Mouse (Mus musculus) forebrain, embryonic 10.5 days (tissue): ENCODE measurements around the gene Naa20. TPM values are rescaled to one million over a fixed set of nuclear protein-coding genes. Genes with fewer than 3 reads are reported as not detected.

Source experiments
- DNase-seq: peaks from one replicate; pipeline ENCODE4 v3.0.0-alpha.2; 2017; ENCODE audit warnings: low spot score; ENCODE audit errors: extremely low spot score
- H3K27ac ChIP-seq: fragments of 300-500 bp; sonication (generic); 2 replicates; pipeline ENCODE4 v1.5.1; 2016; ENCODE audit warnings: mild to moderate bottlenecking
- H3K27me3 ChIP-seq: fragments of 300-500 bp; sonication (generic); 2 replicates; pipeline ENCODE4 v1.6.1; 2016; ENCODE audit warnings: mild to moderate bottlenecking; ENCODE audit not compliant: poor library complexity, severe bottlenecking
- H3K36me3 ChIP-seq: fragments of 300-500 bp; sonication (generic); replicated peaks from 2 replicates; pipeline ENCODE4 v1.6.1; 2016; ENCODE audit warnings: mild to moderate bottlenecking, moderate library complexity
- H3K4me1 ChIP-seq: fragments of 300-500 bp; sonication (generic); 2 replicates; pipeline ENCODE4 v1.6.1; 2016
- H3K4me3 ChIP-seq: fragments of 300-500 bp; sonication (generic); 2 replicates; pipeline ENCODE4 v1.5.1; 2016; ENCODE audit warnings: mild to moderate bottlenecking, moderate library complexity
- H3K9me3 ChIP-seq: fragments of 300-500 bp; sonication (generic); 2 replicates; pipeline ENCODE4 v1.6.1; 2016; ENCODE audit warnings: mild to moderate bottlenecking, moderate library complexity
- WGBS: fragments of 180-500 bp; shearing (Covaris S2); methylation state at CpG from one replicate; pipeline ENCODE4 v1.1.7; 2016; 5-methylcytosine and 5-hydroxymethylcytosine counted together
- polyA plus RNA-seq: library from polyadenylated mRNA; unstranded; fragments of >200 nt; fragmentation: Nextera tagmentation; extraction: Ambion mirVana; gene quantifications from 2 replicates; pipeline ENCODE4 v1.2.1, GENCODE M21; 2016

Gene Naa20
- polyA plus RNA-seq, 1 experiment from 2014 or later = 155 TPM

DNA sequence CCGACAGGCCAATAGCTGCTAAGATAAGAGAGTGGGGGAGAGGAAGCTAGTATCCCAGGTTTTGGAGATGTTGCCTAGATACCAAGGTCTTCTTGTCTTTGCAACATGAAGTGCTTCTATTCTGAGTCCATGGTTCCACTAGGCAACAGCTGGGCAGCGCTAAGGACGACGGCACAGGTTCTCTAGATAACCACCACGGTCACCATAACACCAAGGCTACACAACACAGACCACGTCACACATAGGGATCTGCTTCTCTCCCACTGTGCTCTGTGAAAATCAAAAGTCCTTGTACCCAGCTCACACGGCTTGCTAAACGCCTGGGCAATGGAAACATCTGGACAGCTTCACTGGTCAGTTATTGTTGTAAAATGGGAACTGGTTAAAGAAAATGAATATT is 35.1 kb downstream of the Naa20 start:
- Histone ChIP-seq H3K27ac (no peak overlapping the region), H3K9me3 (no peaks in the 10 kb centered on the region)
- WGBS = 89% methylated on average over 8 of the region's 8 CpGs

DNA sequence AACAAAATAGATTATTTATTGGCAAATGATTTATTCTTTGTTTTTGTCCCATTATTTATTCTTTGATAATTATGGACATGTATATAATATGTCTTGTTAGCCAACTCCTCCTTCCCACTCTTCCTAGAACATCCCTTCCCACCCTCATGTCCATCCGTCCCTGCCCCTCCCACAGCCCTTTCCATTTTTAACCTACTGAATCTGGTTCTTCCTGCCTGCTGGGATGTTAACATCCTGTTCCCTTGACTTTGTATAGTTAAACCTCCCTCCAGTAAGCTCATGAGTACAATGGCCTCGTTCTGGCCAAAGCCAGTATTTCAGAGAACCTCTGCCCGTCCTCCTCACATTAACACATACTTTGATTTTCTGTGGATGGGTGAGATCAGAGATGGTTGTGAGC is 39.5 kb downstream of the Naa20 start:
- no peaks in the 10 kb centered on the region for H3K9me3 ChIP-seq
- no peak for DNase-seq
- no peak overlapping the region for H3K4me3 ChIP-seq
- H3K36me3 ChIP-seq = no peaks in the 10 kb centered on the region
- peaks cover 5% of the 10 kb centered on the region; the same call in 1 of the 2 replicates for H3K4me1 ChIP-seq
- no peak overlapping the region for H3K27ac ChIP-seq
- H3K27me3 ChIP-seq = no peaks in the 10 kb centered on the region
- 74% methylated on average over 3 of the region's 3 CpGs for WGBS

More for the DNA sequence above, 35.1 kb downstream of the Naa20 start:
- Histone ChIP-seq H3K4me3 (no peak overlapping the region), H3K4me1 (peaks cover 10% of the 10 kb centered on the region), H3K27me3 (no peaks in the 10 kb centered on the region), H3K36me3 (peaks cover 8% of the 10 kb centered on the region)
- DNase-seq = no peak

DNA sequence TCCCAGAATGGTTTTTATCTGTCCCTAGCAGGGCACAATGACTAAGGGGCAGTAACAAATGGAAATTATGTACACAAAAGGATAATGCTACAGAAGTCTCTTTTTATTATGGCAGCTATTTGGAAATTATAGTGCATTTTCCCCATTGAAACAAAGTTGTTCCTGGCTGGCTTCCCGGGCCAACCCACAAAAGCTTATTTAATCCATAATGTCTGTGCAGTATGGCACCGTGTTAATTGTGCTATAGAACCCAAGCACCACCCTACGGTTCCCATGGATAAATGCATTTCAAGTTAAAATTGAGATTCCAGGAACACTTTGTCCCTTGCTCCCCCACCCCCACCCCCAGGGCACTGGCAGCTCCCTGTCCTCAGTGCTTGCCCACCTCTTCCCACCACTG is 42.4 kb downstream of the Naa20 start:
- H3K27ac ChIP-seq = no peak overlapping the region
- DNase-seq = no peak
- no peaks in the 10 kb centered on the region for H3K36me3 ChIP-seq
- H3K27me3 ChIP-seq = no peaks in the 10 kb centered on the region
- no peak overlapping the region for H3K4me3 ChIP-seq
- peaks cover 19% of the 10 kb centered on the region for H3K4me1 ChIP-seq
- whole genome bisulfite sequencing = 83% methylated on average over 3 of the region's 3 CpGs
- no peaks in the 10 kb centered on the region for H3K9me3 ChIP-seq

DNA sequence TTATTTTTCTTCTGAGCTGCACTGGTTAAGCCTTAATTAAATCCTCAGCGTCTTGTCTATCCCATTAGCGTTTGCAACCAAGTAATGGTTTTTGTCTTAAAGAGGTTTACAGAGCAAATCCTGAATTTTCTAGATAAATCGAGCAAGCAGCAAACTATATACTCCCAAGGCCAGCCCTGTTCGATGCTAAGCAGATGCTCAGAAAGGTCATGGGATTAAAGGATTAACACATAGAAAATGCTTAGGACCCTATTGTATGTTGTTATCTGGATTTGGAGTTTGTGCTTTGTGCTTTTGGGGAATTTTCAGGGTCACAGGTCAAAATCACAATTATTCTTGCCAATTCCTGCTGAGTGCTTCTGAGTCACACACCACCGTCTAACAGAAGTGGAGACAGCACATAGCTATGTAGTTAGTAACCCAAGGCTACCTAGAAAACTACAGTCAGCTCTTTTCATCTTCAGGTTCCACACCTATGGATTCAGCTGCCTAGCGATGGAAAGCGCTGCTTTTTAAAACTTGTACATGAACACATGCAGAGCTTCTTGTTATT is 46.6 kb downstream of the Naa20 start:
- H3K9me3 ChIP-seq = no peaks in the 10 kb centered on the region
- no peaks in the 10 kb centered on the region for H3K36me3 ChIP-seq
- WGBS = 49% methylated on average over 7 of the region's 7 CpGs
- peaks cover 25% of the 10 kb centered on the region for H3K27me3 ChIP-seq
- no peak for DNase-seq
- H3K4me3 ChIP-seq = no peak overlapping the region
- peaks cover 29% of the 10 kb centered on the region for H3K4me1 ChIP-seq
- no peak overlapping the region; the same call in 1 of the 2 replicates for H3K27ac ChIP-seq

DNA sequence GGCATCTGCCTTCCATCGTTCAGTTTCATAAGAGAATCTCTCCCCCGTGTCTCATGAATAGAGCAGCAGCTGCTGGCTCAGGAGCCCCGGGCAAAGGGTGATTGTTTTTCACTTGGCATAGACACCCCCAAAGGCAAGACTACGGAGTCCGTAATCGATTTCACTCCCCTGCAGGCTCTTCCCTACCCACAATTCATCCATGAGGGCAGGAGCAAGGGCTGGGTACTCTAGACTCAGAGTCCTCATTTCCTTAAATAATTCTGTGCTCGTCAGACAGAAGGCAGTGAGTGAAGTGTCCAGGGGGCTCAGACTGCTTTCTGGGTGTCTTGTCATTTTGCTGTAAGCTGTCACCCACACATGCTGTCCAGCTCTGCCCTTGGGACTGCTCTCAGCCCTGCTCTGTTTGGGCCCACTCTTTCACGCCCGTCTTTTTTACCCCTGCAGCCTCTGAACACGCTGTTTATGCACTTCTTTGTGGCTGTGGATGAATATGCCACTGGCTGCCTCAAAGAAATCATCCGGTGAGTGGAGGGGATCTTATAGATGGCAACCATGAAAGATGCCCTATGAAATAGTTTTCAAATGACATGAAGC is 47.7 kb downstream of the Naa20 start:
- 55% methylated on average over 11 of the region's 11 CpGs for WGBS
- no peak for DNase-seq
- no peak overlapping the region for H3K4me3 ChIP-seq
- peaks cover 26% of the 10 kb centered on the region for H3K27me3 ChIP-seq
- H3K4me1 ChIP-seq = peaks cover 29% of the 10 kb centered on the region
- H3K36me3 ChIP-seq = no peaks in the 10 kb centered on the region
- H3K9me3 ChIP-seq = no peaks in the 10 kb centered on the region
- H3K27ac ChIP-seq = peak overlapping the region; percentile 66

DNA sequence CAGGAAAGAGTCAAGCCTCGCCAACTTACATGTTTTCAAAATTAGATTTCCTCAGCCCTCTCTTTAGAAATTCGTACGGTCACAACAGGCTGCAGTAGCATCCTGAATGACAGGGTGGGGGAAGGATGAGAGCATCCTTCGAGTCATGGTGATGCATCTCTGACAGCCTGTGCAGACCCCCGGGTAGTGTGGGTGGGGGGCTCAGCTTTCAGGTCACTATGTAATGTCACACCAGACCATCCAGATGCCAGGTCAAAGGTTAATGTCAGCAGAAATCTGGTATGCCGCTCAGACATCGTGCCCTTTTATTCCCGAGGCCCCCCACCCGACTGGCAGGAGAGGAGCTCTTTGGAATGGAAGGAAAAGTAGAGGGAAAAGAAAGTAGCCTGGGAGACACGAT is 48.3 kb downstream of the Naa20 start:
- Histone ChIP-seq H3K36me3 (no peaks in the 10 kb centered on the region), H3K4me1 (peaks cover 29% of the 10 kb centered on the region), H3K27ac (0 out of 2 replicates have a peak overlapping the region, but pooled peaks have one; percentile 40), H3K27me3 (peaks cover 32% of the 10 kb centered on the region), H3K4me3 (no peak overlapping the region), H3K9me3 (no peaks in the 10 kb centered on the region)
- no peak for DNase-seq
- WGBS = 31% methylated on average over 10 of the region's 10 CpGs

DNA sequence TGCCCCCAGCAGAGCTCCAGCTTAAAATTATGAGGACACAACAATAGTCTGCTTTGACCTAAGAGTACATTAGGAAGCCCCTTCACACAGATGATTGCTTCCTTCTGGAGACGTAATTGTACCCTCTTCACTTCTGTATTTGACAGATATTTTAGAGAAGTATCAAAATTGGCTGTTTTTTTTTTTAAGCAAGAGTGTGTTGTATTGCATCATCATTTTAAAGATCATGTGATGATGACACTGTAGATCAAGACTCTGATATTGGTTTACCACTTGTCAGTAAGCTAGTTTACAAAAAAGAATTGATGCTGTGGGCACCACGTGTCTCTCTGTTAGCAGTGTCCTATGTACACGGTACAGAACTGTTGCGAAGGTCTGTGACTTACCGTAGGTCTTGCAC is 50.8 kb downstream of the Naa20 start:
- H3K27me3 ChIP-seq = peaks cover 46% of the 10 kb centered on the region

DNA sequence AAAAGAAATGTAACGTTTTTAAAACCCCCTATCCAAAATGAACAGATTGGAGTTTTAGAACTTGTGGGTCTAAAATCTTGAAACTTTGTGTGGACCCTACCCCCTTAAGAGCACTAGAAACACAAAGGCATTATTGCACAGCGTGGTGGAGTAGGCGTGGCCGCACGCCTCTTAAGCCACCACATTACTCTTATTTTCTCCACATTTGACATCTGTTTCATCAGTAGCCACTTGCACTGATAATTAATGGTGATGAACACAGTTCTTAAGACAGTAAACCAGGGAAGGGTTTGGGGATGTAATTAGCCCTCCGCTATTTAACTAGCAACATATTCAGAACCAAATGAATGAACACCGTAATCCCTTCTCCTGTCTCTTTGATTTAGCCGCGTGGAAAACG is 53.9 kb downstream of the Naa20 start:
- Histone ChIP-seq H3K4me1 (peaks cover 21% of the 10 kb centered on the region), H3K9me3 (no peaks in the 10 kb centered on the region), H3K27me3 (peaks cover 50% of the 10 kb centered on the region), H3K4me3 (no peak overlapping the region), H3K27ac (no peak overlapping the region), H3K36me3 (no peaks in the 10 kb centered on the region)
- WGBS = 47% methylated on average over 10 of the region's 10 CpGs
- no peak for DNase-seq

More for the DNA sequence above, 50.8 kb downstream of the Naa20 start:
- H3K9me3 ChIP-seq = no peaks in the 10 kb centered on the region
- 92% methylated on average over 5 of the region's 5 CpGs for WGBS
- H3K27ac ChIP-seq = no peak overlapping the region
- H3K4me3 ChIP-seq = no peak overlapping the region
- no peak for DNase-seq
- peaks cover 39% of the 10 kb centered on the region for H3K4me1 ChIP-seq
- H3K36me3 ChIP-seq = no peaks in the 10 kb centered on the region

DNA sequence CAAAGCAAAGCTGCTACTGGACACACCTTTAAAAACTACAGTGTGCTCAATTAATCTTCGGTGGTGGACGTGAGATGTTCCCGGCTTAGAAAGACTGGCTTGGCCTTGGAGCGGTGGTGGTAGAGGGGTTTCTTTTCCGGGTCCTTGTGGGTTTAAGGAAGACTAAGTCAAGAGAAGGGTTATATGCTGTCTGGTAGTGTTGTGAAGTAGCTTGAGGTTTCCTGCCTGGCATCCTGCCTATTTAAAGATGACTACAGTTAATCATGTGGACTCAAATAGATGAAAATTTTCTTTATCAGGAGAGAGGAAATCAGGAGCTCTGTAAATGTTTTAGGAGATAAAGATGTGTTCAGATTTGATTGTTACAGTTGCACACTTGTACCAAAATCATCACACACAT is 54.4 kb downstream of the Naa20 start:
- no peaks in the 10 kb centered on the region for H3K9me3 ChIP-seq
- H3K36me3 ChIP-seq = no peaks in the 10 kb centered on the region
- WGBS = 38% methylated on average over 5 of the region's 5 CpGs
- peaks cover 21% of the 10 kb centered on the region for H3K4me1 ChIP-seq
- H3K27ac ChIP-seq = no peak overlapping the region
- peaks cover 50% of the 10 kb centered on the region for H3K27me3 ChIP-seq
- no peak for DNase-seq
- no peak overlapping the region for H3K4me3 ChIP-seq

DNA sequence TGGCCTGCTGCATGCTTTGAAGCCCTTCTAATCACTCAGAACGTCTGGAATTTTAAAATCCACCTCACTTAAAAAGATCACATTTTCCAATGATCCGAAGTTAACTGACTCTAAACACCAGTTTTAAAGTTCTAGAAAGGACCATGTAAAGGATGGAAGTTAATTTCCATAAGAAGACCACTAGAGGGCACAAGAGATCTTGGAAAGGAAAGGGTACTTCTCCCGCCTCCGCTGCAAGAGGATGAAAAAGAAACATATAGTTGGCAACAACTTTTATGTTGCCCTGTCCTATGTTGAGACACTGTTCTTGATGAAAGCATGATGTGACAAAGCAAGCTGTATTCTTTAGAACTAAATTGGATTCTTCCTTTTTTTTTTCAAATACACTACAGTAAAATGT is 55.6 kb downstream of the Naa20 start:
- Histone ChIP-seq H3K36me3 (no peaks in the 10 kb centered on the region), H3K27ac (no peak overlapping the region), H3K4me1 (peaks cover 21% of the 10 kb centered on the region), H3K9me3 (no peaks in the 10 kb centered on the region), H3K4me3 (no peak overlapping the region), H3K27me3 (peaks cover 38% of the 10 kb centered on the region)
- DNase-seq = no peak
- 14% methylated on average over 4 of the region's 4 CpGs for WGBS

DNA sequence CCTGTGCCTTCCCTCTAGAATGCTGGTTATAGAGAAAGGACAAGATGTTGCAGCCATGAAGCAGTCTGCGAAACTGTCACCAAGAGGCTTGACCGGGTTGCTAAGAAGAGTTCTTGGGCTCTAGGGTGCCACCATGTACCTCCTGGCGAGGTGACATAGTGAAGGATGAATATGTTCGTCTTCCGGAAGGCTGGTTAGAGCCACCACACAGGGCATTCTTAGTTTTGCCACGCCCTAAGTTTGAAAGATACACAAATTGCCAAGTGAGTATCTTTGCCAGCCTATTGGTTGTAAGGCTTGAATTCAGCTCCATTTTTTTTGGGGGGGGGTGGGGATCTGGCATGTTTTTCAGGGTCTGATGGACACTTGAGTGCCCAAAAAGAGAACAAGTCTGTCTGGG is 56.2 kb downstream of the Naa20 start:
- no peak overlapping the region for H3K4me3 ChIP-seq
- H3K27me3 ChIP-seq = peaks cover 33% of the 10 kb centered on the region
- no peaks in the 10 kb centered on the region for H3K9me3 ChIP-seq
- H3K27ac ChIP-seq = peak overlapping the region; percentile 27
- WGBS = 92% methylated on average over 6 of the region's 6 CpGs
- peaks cover 21% of the 10 kb centered on the region for H3K4me1 ChIP-seq
- no peak for DNase-seq
- no peaks in the 10 kb centered on the region for H3K36me3 ChIP-seq

DNA sequence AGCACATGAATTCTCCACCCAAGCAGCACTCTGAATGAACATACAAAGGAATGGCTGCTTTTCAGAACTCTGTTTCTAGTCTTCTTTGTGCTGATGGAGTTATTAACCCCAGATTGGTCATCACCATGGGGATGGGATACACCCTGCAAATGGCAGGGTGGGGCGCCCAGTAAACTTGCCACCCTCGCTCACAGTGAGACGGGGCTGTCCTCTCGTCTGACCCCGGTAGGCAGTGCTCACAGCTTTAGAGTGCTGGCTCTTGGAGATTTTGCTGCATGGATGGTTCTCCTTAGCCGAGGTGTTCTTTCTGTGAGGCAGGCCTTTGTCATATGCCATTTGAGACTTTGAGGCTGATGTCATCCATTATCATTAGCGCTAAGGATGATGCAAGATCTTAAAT is 56.7 kb downstream of the Naa20 start:
- no peak for DNase-seq
- no peaks in the 10 kb centered on the region for H3K36me3 ChIP-seq
- 56% methylated on average over 7 of the region's 7 CpGs for WGBS
- no peak overlapping the region for H3K4me3 ChIP-seq
- peaks cover 21% of the 10 kb centered on the region for H3K4me1 ChIP-seq
- peaks cover 30% of the 10 kb centered on the region for H3K27me3 ChIP-seq
- H3K27ac ChIP-seq = peak overlapping the region; percentile 59; the same call in 1 of the 2 replicates
- no peaks in the 10 kb centered on the region for H3K9me3 ChIP-seq

DNA sequence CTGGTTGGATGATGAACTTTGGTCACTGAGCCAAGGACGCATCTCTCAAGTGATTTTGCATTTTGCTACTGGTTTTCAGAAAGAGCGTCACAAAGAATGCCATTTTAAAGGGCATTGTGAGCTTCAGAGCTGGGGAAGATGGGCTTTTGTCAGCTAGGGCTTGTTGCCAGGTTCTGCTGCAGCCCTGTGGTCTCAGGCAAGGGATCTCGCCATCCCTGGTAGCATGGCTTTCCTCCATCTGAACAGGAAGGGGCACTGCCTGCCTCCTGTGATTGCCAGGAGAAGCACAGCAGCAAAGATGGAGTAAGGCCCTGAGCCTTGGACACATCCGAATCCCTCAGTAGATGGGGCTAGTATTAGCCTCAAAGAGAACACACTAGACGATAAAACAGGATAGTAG is 60.0 kb downstream of the Naa20 start:
- WGBS = 87% methylated on average over 5 of the region's 5 CpGs
- peaks cover 14% of the 10 kb centered on the region for H3K27me3 ChIP-seq
- H3K4me1 ChIP-seq = peaks cover 13% of the 10 kb centered on the region
- no peaks in the 10 kb centered on the region for H3K36me3 ChIP-seq
- no peaks in the 10 kb centered on the region for H3K9me3 ChIP-seq
- no peak overlapping the region for H3K27ac ChIP-seq
- no peak for DNase-seq
- no peak overlapping the region for H3K4me3 ChIP-seq
